Mouse (Mus musculus) ovary, postnatal 36 days (tissue): ENCODE measurements around the gene Aff2.

Source experiments
- DNase-seq: peaks from one replicate; pipeline ENCODE4 v3.0.0; 2022; ENCODE audit warnings: low spot score, mixed read lengths

Aff2 gene

GRCm38 (mm10) chrX:69744962-69745597, 385.0 kb downstream of the Aff2 start:
- DNase-seq = no peak

- DNase-seq = no peak
Measured at GRCm38 (mm10) chrX:69801890-69802439, 441.9 kb downstream of the Aff2 start.

GRCm38 (mm10) chrX:69802481-69802880, 442.4 kb downstream of the Aff2 start:
- DNase-seq = no peak

- DNase-seq = no peak
Measured at GRCm38 (mm10) chrX:69811798-69812197, 451.7 kb downstream of the Aff2 start.

- DNase-seq = no peak
Measured at GRCm38 (mm10) chrX:69815054-69815453, 455.0 kb downstream of the Aff2 start.

GRCm38 (mm10) chrX:69817679-69818078, 457.6 kb downstream of the Aff2 start:
- DNase-seq = no peak

GRCm38 (mm10) chrX:69818188-69818587, 458.1 kb downstream of the Aff2 start:
- no peak for DNase-seq

GRCm38 (mm10) chrX:69867601-69868000, 507.5 kb downstream of the Aff2 start:
- no peak for DNase-seq

- no peak for DNase-seq
Measured at GRCm38 (mm10) chrX:69891713-69892112, 531.6 kb downstream of the Aff2 start.
